Mouse (Mus musculus) stomach, embryonic 15.5 days (tissue): ENCODE data around the gene Dok4. TPM values are rescaled to one million over a fixed set of nuclear protein-coding genes. Genes with fewer than 3 reads are reported as not detected.
"Not testable (repeated sequence)": the region's sequence is repeated elsewhere in the genome, so short reads cannot be mapped to it uniquely, and the experiment has no call there.

Source experiments
- ATAC-seq: fragments of 200-750 bp; cut with Nextera tagmentation; 2 replicates; pipeline ENCODE4 v1.8.0; 2017; ENCODE audit warnings: low read depth, moderate number of reproducible peaks, moderate TSS enrichment; ENCODE audit not compliant: insufficient read depth, low FRiP score
- H3K27ac ChIP-seq: fragments of 300-500 bp; sonication (generic); 2 replicates; pipeline ENCODE4 v1.5.1; 2015; ENCODE audit warnings: mild to moderate bottlenecking, inconsistent platforms
- H3K27me3 ChIP-seq: fragments of 300-500 bp; sonication (generic); replicated peaks from 2 replicates; pipeline ENCODE4 v1.6.1; 2015; ENCODE audit warnings: inconsistent platforms
- H3K36me3 ChIP-seq: fragments of 300-500 bp; sonication (generic); 2 replicates; pipeline ENCODE4 v1.6.1; 2015; ENCODE audit warnings: inconsistent platforms
- H3K4me1 ChIP-seq: fragments of 300-500 bp; sonication (generic); 2 replicates; pipeline ENCODE4 v1.6.1; 2015; ENCODE audit warnings: inconsistent platforms
- H3K4me2 ChIP-seq: fragments of 300-500 bp; sonication (generic); 2 replicates; pipeline ENCODE4 v1.6.1; 2015; ENCODE audit warnings: mild to moderate bottlenecking, inconsistent platforms
- H3K4me3 ChIP-seq: fragments of 300-500 bp; sonication (generic); replicated peaks from 2 replicates; pipeline ENCODE4 v1.5.1; 2015; ENCODE audit warnings: inconsistent platforms
- H3K9ac ChIP-seq: fragments of 300-500 bp; sonication (generic); 2 replicates; pipeline ENCODE4 v1.6.1; 2015; ENCODE audit warnings: inconsistent platforms
- H3K9me3 ChIP-seq: fragments of 300-500 bp; sonication (generic); 2 replicates; pipeline ENCODE4 v1.6.1; 2016; ENCODE audit warnings: inconsistent platforms
- WGBS: fragments of 180-500 bp; shearing (Covaris S2); methylation state at CpG from one replicate; pipeline ENCODE4 v1.1.7; 2015; 5-methylcytosine and 5-hydroxymethylcytosine counted together
- polyA plus RNA-seq: library from polyadenylated mRNA; unstranded; fragments of >200 nt; fragmentation: Nextera tagmentation; extraction: Ambion mirVana; gene quantifications from 2 replicates; pipeline ENCODE4 v1.2.1, GENCODE M21; 2015

Gene Dok4
- polyA plus RNA-seq, 1 experiment from 2014 or later, result 26.9 TPM

DNA sequence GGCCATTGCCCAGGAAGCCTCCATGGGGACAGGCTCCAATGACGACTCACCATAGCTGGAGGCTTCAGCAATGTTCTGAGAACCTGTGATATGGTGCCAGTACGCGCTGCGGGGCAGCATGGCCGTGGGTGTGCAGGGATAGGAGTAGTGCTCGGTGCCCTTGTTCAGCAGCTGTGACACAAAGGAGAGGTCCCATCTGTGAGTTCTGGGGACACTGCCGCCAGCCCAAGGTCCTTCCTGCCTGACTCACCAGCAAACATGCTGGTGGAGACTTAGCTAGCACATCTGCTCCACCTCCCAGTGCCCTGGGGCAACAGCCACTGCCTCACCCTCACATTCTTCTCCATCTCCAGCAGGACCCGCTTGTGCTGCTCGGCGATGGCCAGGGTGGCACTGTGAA is 10.8 kb downstream of the Dok4 start:
- no peak; the same call in 1 of the 2 replicates for ATAC-seq
- peaks cover 15% of the 10 kb centered on the region for H3K4me1 ChIP-seq
- no peak overlapping the region for H3K4me3 ChIP-seq
- peaks cover 45% of the 10 kb centered on the region for H3K36me3 ChIP-seq
- no peaks in the 10 kb centered on the region for H3K27me3 ChIP-seq
- no peak overlapping the region for H3K9ac ChIP-seq
- WGBS, result 75% methylated on average over 10 of the region's 10 CpGs
- no peak overlapping the region for H3K4me2 ChIP-seq
- H3K9me3 ChIP-seq, result no peaks in the 10 kb centered on the region
- no peak overlapping the region for H3K27ac ChIP-seq

DNA sequence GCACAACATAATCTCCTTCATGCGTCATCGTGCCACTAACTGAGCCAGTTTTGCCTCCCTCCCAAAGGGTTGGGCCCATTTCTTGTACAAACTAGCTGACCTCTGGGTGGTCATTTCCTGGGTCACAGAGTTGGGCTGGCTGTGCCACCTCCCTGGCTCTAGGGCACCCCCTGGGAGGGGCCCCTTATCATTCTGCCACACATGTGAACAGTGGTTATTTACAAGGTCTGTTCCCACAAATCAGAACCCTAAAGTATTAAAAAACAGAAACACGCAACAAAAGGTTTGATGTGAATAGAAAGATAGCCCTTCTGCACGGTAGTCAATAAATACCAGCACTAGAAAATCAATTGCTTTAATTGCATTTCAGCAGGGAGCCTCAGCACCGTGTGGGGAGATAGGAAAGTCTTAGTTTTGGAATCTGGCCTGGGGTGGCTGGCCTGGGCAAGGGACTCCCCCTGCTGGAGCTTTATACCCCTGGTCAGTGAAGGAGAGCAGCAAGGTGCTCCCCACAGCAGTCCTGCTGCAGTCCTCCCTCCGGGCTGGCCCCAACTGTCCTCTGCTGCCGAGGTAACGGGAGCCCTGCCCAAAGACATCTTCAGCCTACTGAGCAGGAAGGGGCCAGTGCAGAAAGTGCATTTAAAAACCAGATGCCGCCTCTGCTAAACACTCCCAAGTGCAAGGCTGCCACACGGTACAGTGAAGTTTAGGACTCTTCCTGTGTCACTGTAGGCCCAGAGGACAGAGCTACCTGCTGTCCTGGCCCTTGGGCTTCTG is 12.0 kb downstream of the Dok4 start:
- ATAC-seq, result no peak
- no peak overlapping the region for H3K4me3 ChIP-seq
- no peaks in the 10 kb centered on the region for H3K27me3 ChIP-seq
- 69% methylated on average over 10 of the region's 10 CpGs for WGBS
- H3K36me3 ChIP-seq, result peaks cover 45% of the 10 kb centered on the region
- H3K27ac ChIP-seq, result no peak overlapping the region
- no peak overlapping the region for H3K4me2 ChIP-seq
- H3K4me1 ChIP-seq, result peaks cover 3% of the 10 kb centered on the region; the same call in 1 of the 2 replicates
- H3K9me3 ChIP-seq, result no peaks in the 10 kb centered on the region
- no peak overlapping the region for H3K9ac ChIP-seq

DNA sequence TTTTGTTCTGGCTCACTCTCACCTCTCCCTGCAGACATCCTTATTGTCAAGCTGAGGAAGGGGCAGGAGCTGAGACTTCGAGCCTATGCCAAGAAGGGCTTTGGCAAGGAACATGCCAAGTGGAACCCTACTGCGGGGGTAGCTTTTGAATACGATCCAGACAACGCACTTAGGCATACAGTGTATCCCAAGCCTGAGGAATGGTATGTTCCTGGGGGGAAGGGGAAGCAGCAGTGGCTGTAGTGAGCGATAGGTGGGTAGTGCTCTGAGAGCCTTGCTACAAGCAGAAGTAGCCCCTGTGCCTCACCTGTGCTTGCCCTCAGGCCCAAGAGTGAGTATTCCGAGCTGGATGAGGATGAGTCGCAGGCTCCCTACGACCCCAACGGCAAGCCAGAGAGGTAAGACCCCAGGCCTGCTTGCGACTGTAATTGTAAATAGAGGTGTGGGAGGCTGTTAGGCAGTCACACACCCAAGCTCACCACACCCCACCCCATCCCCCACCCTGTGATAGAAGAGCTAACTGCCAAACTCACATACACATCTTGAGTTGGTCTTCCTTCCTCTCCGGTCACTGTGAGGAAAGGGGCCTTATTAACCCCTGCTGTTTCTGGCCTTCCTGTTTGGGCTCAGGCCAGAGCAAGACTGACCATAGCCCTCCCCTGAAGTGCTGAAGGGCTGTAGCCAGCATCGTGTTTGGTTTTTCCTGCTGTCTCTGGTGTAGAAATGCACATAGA is 13.5 kb downstream of the Dok4 start:
- no peak overlapping the region for H3K4me2 ChIP-seq
- peaks cover 45% of the 10 kb centered on the region for H3K36me3 ChIP-seq
- no peak overlapping the region for H3K4me3 ChIP-seq
- H3K27ac ChIP-seq, result no peak overlapping the region
- H3K9me3 ChIP-seq, result no peaks in the 10 kb centered on the region
- 0 out of 2 replicates have a peak, but pooled peaks cover 3% of the 10 kb centered on the region for H3K4me1 ChIP-seq
- 80% methylated on average over 12 of the region's 12 CpGs for WGBS
- H3K9ac ChIP-seq, result no peak overlapping the region
- no peak for ATAC-seq
- no peaks in the 10 kb centered on the region for H3K27me3 ChIP-seq

DNA sequence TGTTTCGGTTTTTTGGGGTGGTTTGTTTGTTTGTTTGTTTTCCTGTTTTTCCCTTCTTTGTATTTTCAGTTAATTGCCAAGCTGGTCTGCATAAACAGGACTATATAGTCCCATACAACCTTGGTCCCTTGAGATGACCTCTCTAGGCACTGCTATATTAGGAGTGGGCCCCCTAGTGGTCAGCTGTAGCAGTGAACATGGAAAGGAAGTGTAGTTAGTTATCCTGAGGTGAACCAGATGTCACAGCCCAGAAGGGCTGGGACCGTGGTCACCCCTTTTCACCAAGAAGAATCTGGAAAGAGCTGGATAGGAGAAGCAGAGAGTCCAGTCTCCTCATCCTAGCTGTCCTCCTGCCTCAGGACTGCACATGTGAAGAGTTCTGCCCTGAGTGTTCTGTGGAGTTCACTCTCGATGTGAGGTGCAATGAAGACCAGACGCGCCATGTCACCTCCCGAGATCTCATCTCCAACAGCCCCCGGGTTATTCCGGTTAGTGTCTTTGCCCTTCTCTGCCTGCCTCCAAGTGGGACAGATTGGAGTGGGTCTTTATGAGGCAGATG is 14.7 kb downstream of the Dok4 start:
- no peak for ATAC-seq
- H3K36me3 ChIP-seq, result peaks cover 35% of the 10 kb centered on the region
- no peak overlapping the region for H3K4me2 ChIP-seq
- no peak overlapping the region for H3K4me3 ChIP-seq
- H3K27ac ChIP-seq, result no peak overlapping the region
- 67% methylated on average over 8 of the region's 8 CpGs for WGBS
- no peaks in the 10 kb centered on the region for H3K27me3 ChIP-seq
- H3K4me1 ChIP-seq, result 0 out of 2 replicates have a peak, but pooled peaks cover 3% of the 10 kb centered on the region
- no peak overlapping the region for H3K9ac ChIP-seq
- H3K9me3 ChIP-seq, result no peaks in the 10 kb centered on the region

DNA sequence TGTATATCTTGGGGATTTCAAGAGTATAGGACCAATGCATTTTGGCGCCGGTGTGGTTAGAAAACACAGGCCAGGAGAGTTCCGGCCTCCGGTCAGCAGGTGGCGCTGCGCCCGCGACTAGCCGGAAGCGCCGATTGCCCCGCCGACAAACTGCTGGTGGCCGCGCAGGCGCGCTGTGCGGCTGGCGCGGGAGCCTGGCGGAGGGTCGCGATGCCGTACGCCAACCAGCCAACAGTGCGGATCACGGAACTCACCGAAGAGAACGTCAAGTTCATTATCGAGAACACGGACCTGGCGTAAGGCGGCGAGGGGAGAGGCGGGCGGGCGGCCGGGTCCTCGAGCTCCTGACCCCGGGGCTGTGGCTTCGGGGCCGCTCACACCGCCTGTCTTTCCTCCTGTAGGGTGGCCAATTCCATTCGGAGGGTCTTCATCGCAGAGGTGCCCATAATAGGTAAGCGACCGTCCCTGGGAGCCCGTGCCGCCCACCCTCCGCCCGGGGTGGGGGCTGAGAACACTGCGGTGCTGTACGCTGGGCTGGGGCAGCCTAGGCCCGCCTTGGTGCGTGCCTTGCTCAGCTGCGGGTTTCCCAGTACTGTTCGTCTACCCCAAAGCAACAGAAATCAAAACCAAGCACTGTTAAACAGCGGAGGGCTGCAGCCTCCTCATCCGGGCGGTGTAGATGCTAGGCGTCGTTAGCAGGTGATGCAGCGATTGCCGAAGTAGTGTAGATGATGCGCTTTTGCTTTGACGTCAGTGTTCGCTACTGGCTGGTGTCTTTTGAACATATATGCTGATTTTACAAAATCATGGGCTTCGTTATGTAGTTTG is 18.6 kb downstream of the Dok4 start, which contains the start of gene Polr2c:
Polr2c (plus strand) TSS at position 105 of the 828 bp plus-strand sequence.
- H3K4me2 ChIP-seq, result peak within 1 kb of the TSS; percentile 56
- under 1% methylated on average over 68 of the region's 68 CpGs for WGBS
- H3K36me3 ChIP-seq, result peaks cover 25% of the 10 kb centered on the region
- no peaks in the 10 kb centered on the region for H3K27me3 ChIP-seq
- H3K9me3 ChIP-seq, result no peaks in the 10 kb centered on the region
- H3K9ac ChIP-seq, result peak within 1 kb of the TSS; percentile 93
- H3K4me1 ChIP-seq, result 0 out of 2 replicates have a peak, but pooled peaks cover 3% of the 10 kb centered on the region
- ATAC-seq, result peak; percentile 74
- peak within 1 kb of the TSS; percentile 98 for H3K4me3 ChIP-seq
- H3K27ac ChIP-seq, result peak within 1 kb of the TSS; percentile 65

DNA sequence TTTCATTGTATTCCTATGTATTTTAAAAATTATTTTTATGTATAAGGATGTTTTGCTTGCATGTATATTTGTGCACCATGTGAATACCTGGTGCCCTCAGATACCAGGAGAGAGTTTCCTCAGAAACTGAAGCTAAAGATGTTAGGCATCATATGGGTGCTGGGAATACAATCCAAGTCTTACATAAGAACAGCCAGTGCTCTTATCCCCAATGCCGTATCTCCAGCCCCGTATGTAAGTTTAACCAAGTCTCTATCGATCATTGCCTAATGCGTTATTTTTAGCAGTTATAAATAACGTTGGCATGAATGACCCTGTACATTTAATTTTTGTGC is 19.2 kb downstream of the Dok4 start:
- Histone ChIP-seq H3K27me3 (no peaks in the 10 kb centered on the region), H3K4me3 (peak overlapping the region; percentile 98), H3K27ac (no peak overlapping the region), H3K4me2 (peak overlapping the region; percentile 30; the same call in 1 of the 2 replicates), H3K9me3 (no peaks in the 10 kb centered on the region), H3K9ac (no peak overlapping the region), H3K36me3 (peaks cover 28% of the 10 kb centered on the region), H3K4me1 (0 out of 2 replicates have a peak, but pooled peaks cover 3% of the 10 kb centered on the region)
- ATAC-seq, result no peak
- 31% methylated on average over 5 of the region's 5 CpGs for WGBS

DNA sequence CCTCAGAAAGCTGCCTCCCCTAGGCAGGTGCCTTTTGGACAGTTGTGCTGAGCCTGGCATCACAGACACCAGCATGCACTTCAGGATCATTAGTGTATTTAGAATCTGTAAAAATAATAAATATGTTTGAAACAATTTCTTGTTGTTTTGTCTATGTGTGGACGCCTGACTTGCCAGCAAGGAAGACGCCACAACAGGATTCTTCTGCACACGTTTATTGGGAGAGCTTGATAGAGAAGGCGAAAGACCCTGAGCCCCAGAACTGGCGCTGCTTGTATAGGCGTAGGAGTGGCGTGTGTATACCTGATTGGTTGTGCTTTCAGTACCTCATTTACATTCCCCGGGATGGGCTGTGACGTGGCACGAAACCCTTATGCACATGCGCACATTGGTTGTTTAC is 21.4 kb downstream of the Dok4 start:
- WGBS, result 86% methylated on average over 11 of the region's 11 CpGs
- not testable (repeated sequence) for H3K9me3 ChIP-seq, H3K27ac ChIP-seq, H3K4me1 ChIP-seq, H3K4me3 ChIP-seq, H3K27me3 ChIP-seq, ATAC-seq, H3K4me2 ChIP-seq, H3K9ac ChIP-seq
- H3K36me3 ChIP-seq, result peaks cover 38% of the 10 kb centered on the region

DNA sequence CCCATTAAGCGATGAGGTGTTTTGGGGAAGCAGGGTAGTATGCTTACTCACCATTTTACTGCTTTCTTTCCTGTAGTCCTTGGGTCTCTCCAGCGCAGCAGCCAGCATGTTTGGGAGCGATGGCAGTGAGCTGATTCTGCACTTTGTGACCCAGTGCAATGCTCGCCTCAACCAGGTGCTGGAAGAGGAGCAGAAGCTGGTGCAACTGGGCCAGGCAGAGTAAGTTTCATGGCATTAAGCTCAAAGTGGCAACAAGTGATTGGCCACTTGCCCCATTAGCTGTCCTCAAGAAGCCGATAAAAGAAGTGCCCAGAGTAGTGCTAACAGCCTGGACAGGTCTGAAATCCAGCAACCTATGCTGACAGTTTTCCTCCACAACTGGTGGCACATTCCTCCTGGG is 26.1 kb downstream of the Dok4 start:
- Histone ChIP-seq H3K4me2 (no peak overlapping the region), H3K27ac (no peak overlapping the region), H3K4me1 (no peaks in the 10 kb centered on the region), H3K9ac (no peak overlapping the region), H3K27me3 (no peaks in the 10 kb centered on the region), H3K9me3 (no peaks in the 10 kb centered on the region), H3K4me3 (no peak overlapping the region), H3K36me3 (peaks cover 62% of the 10 kb centered on the region)
- no peak for ATAC-seq
- 92% methylated on average over 5 of the region's 5 CpGs for WGBS

DNA sequence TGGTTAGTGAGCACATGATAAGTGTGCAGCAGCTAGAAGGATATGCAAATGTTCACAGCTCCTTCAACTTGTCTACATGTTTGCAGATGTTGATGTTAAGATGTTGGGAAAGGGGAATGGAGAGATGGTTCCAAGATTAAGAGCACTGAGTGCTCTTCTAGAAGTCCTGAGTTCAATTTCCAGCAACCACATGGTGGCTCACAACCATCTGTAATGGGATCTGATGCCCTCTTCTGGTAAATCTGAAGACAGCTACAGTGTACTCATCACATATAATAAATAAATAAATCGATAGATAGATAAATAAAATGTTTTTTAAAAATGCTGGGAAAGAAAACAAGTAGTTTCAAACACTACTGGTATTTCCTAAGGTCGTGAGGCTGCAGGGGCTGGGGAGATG is 34.9 kb downstream of the Dok4 start:
- WGBS, result 48% methylated on average over 2 of the region's 2 CpGs
- peaks cover 7% of the 10 kb centered on the region for H3K4me1 ChIP-seq
- no peak overlapping the region for H3K9ac ChIP-seq
- no peaks in the 10 kb centered on the region for H3K27me3 ChIP-seq
- no peak overlapping the region for H3K4me2 ChIP-seq
- 0 out of 2 replicates have a peak, but pooled peaks cover 16% of the 10 kb centered on the region for H3K36me3 ChIP-seq
- no peak for ATAC-seq
- no peak overlapping the region for H3K27ac ChIP-seq
- no peak overlapping the region for H3K4me3 ChIP-seq
- H3K9me3 ChIP-seq, result no peaks in the 10 kb centered on the region

DNA sequence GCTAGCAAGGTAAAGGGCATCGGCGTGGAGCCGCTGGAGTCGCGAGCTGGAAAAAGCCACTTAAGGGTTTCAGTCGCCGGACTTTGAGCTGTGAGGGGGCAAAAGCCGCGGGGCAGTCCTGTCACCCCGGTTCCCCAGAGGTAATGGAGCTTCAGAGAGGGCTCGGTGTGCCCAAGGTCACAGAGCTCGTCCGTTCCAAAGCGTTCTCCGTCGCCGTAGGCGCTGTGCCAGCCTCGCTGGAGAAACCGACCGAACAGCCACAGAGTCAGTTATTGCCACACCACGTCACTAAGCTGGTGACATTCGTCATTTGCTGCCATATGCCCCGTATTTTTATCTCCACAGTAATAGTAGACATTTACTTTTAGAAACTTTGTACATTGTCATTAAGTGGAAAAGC is 37.5 kb downstream of the Dok4 start:
- H3K4me1 ChIP-seq, result peaks cover 7% of the 10 kb centered on the region
- no peaks in the 10 kb centered on the region for H3K9me3 ChIP-seq
- peak overlapping the region; percentile 99 for H3K4me3 ChIP-seq
- peak overlapping the region; percentile 57 for H3K4me2 ChIP-seq
- H3K36me3 ChIP-seq, result no peaks in the 10 kb centered on the region
- WGBS, result under 1% methylated on average over 24 of the region's 24 CpGs
- ATAC-seq, result peak; percentile 62
- peak overlapping the region; percentile 99 for H3K9ac ChIP-seq
- H3K27me3 ChIP-seq, result no peaks in the 10 kb centered on the region
- peak overlapping the region; percentile 93 for H3K27ac ChIP-seq
